ENCODE assay signal across 18 mouse cellular contexts in genomic region chr11:93986298-93986697, GRCm38 (mm10).
"Had no signal": no experiment of that assay in that cellular context is flagged by ENCODE, and none has a peak within 500 bp of the region (broad histone marks: within the 10 kb centered on the region; RNA-seq: fewer than 3 reads in every experiment).

No protein-coding gene starts in this region.

- H3K36me3 ChIP-seq: kidney, embryonic 15.5 days; limb, embryonic 12.5 days; limb, embryonic 15.5 days; liver, embryonic 12.5 days; liver, embryonic 15.5 days; lung, embryonic 15.5 days; midbrain, embryonic 12.5 days; midbrain, embryonic 15.5 days; neural tube, embryonic 13.5 days had no signal

- H3K27me3 ChIP-seq: kidney, embryonic 15.5 days; limb, embryonic 12.5 days; limb, embryonic 15.5 days; liver, embryonic 12.5 days; liver, embryonic 15.5 days; lung, embryonic 15.5 days; midbrain, embryonic 15.5 days had no signal

- H3K4me2 ChIP-seq: kidney, embryonic 15.5 days; limb, embryonic 12.5 days; limb, embryonic 15.5 days; liver, embryonic 12.5 days; liver, embryonic 15.5 days; lung, embryonic 15.5 days; midbrain, embryonic 12.5 days; midbrain, embryonic 15.5 days; neural tube, embryonic 13.5 days had no signal

- H3K27ac ChIP-seq: limb, embryonic 12.5 days; limb, embryonic 15.5 days; liver, embryonic 12.5 days; liver, embryonic 15.5 days; lung, embryonic 15.5 days; midbrain, embryonic 12.5 days; midbrain, embryonic 15.5 days; neural tube, embryonic 13.5 days had no signal

- DNase-seq: kidney, adult 8-10 months; kidney, postnatal 10 days; kidney, postnatal 4 days; left cerebral cortex, postnatal 4 days; lung, adult 18-20 months; retina, postnatal 1 day; thymus, adult 18-20 months; thymus, postnatal 36 days had no signal

- ATAC-seq: liver, embryonic 12.5 days; midbrain, embryonic 15.5 days had no signal

- H3K9me3 ChIP-seq: kidney, embryonic 15.5 days; limb, embryonic 12.5 days; limb, embryonic 15.5 days; liver, embryonic 12.5 days; liver, embryonic 15.5 days; lung, embryonic 15.5 days; midbrain, embryonic 12.5 days; midbrain, embryonic 15.5 days; neural tube, embryonic 13.5 days had no signal

- H3K4me1 ChIP-seq: limb, embryonic 12.5 days; limb, embryonic 15.5 days; midbrain, embryonic 12.5 days; midbrain, embryonic 15.5 days; neural tube, embryonic 13.5 days had no signal

- H3K4me3 ChIP-seq: kidney, embryonic 15.5 days; limb, embryonic 12.5 days; limb, embryonic 15.5 days; liver, embryonic 12.5 days; liver, embryonic 15.5 days; lung, embryonic 15.5 days; midbrain, embryonic 12.5 days; midbrain, embryonic 15.5 days; myocyte; neural tube, embryonic 13.5 days had no signal

- H3K9ac ChIP-seq: kidney, embryonic 15.5 days; limb, embryonic 12.5 days; limb, embryonic 15.5 days; liver, embryonic 12.5 days; liver, embryonic 15.5 days; lung, embryonic 15.5 days; midbrain, embryonic 12.5 days; midbrain, embryonic 15.5 days; neural tube, embryonic 13.5 days had no signal
